17 mouse cellular contexts compared by ENCODE assay signal in genomic region chrX:164082030-164082429, GRCm38 (mm10). TPM values are rescaled to one million over a fixed set of nuclear protein-coding genes. Genes with fewer than 3 reads are reported as not detected.
"Had no signal": no experiment of that assay in that cellular context is flagged by ENCODE, and none has a peak within 500 bp of the region (broad histone marks: within the 10 kb centered on the region; RNA-seq: fewer than 3 reads in every experiment).

No protein-coding gene starts in this region.

- H3K4me3 ChIP-seq: left cerebral cortex, adult 2 months; limb, embryonic 10.5 days; midbrain, embryonic 13.5 days; myocyte; neural tube, embryonic 15.5 days had no signal

- H3K36me3 ChIP-seq: limb, embryonic 10.5 days; midbrain, embryonic 13.5 days; neural tube, embryonic 15.5 days had no signal

- H3K4me2 ChIP-seq: lung, embryonic 14.5 days; midbrain, embryonic 13.5 days; neural tube, embryonic 15.5 days had no signal

- H3K9ac ChIP-seq: lung, embryonic 14.5 days; midbrain, embryonic 13.5 days; neural tube, embryonic 15.5 days had no signal

- H3K4me1 ChIP-seq: limb, embryonic 10.5 days; midbrain, embryonic 13.5 days; neural tube, embryonic 15.5 days had no signal

- ATAC-seq: intestine, embryonic 16.5 days; midbrain, embryonic 13.5 days had no signal

- H3K9me3 ChIP-seq: limb, embryonic 10.5 days; midbrain, embryonic 13.5 days; neural tube, embryonic 15.5 days had no signal

- DNase-seq: kidney, adult 2 months; kidney, postnatal 25 days; lung, embryonic 14.5 days; lung, postnatal 10 days; right cerebral cortex, postnatal 4 days; spleen, adult 18-20 months had no signal

- H3K27ac ChIP-seq: left cerebral cortex, adult 2 months; limb, embryonic 10.5 days; macrophage; midbrain, embryonic 13.5 days; neural tube, embryonic 15.5 days had no signal

RNA-seq across cellular contexts. Expression of gene Cltrn, which starts 6.6 kb away (rescaled TPM):
- total RNA-seq: layer of hippocampus, postnatal 25 days; left cerebral cortex, adult 2 months; left cerebral cortex, postnatal 14 days; midbrain, postnatal 0 days had no signal
- polyA plus RNA-seq: macrophage; midbrain, embryonic 13.5 days; myocyte; neural tube, embryonic 11.5 days; neural tube, embryonic 15.5 days had no signal

RNA-seq across cellular contexts. Expression of gene Ace2, which starts 57.1 kb away (rescaled TPM):
- polyA plus RNA-seq: macrophage, myocyte had no signal
